Mouse (Mus musculus): Measurements from ENCODE around the gene BC055324. TPM values are rescaled to one million over a fixed set of nuclear protein-coding genes. Genes with fewer than 3 reads are reported as not detected.

BC055324 gene
- polyA plus RNA-seq, 1 experiment from 2014 or later: 52.6 TPM

Other genes with a start within 250 kb of the BC055324 start
- 70.7 and 79.4 TPM in 2 replicates for gene Kifap3, start 215.2 kb downstream of the BC055324 start, polyA plus RNA-seq (2014; fragmentation: Nextera tagmentation; extraction: Ambion mirVana)
- gene Scyl3, start 65.7 kb downstream of the BC055324 start, polyA plus RNA-seq (2014; fragmentation: Nextera tagmentation; extraction: Ambion mirVana): 19.6 and 25.4 TPM in 2 replicates
- 11.1 and 12.4 TPM in 2 replicates for gene Mettl18, start 93 bp upstream of the BC055324 start, polyA plus RNA-seq (2014; fragmentation: Nextera tagmentation; extraction: Ambion mirVana)
- gene Sele, start 53.4 kb upstream of the BC055324 start, polyA plus RNA-seq (2014; fragmentation: Nextera tagmentation; extraction: Ambion mirVana): not detected in 2 replicates
- gene Sell, start 67.2 kb upstream of the BC055324 start, polyA plus RNA-seq (2014; fragmentation: Nextera tagmentation; extraction: Ambion mirVana): 0.13 TPM in 1 of 2 replicates, not detected in the other
- 0.07 TPM in 1 of 2 replicates, not detected in the other for gene Selp, start 120.5 kb upstream of the BC055324 start, polyA plus RNA-seq (2014; fragmentation: Nextera tagmentation; extraction: Ambion mirVana)
- gene F5, start 157.0 kb upstream of the BC055324 start, polyA plus RNA-seq (2014; fragmentation: Nextera tagmentation; extraction: Ambion mirVana): 0.50 and 0.67 TPM in 2 replicates